Mouse (Mus musculus) gastrocnemius, postnatal 10 days (tissue): ENCODE data around the gene Podn. TPM values are rescaled to one million over a fixed set of nuclear protein-coding genes. Genes with fewer than 3 reads are reported as not detected.

Source experiments
- DNase-seq: peaks from one replicate; pipeline ENCODE4 v3.0.0; 2021; ENCODE audit warnings: mixed read lengths
- total RNA-seq, 2 experiments: library from RNA; stranded (reverse); gene quantifications; 2 replicates each; pipeline ENCODE4 v1.2.3; 2021

The Podn gene
- total RNA-seq, 2 experiments from 2014 or later: 7.6 to 9.7 TPM

GRCm38 (mm10) chr4:107998641-107999332 is 97.5 kb downstream of the Podn start:
- peak; percentile 35 for DNase-seq

GRCm38 (mm10) chr4:107996418-107996986 is 99.7 kb downstream of the Podn start:
- DNase-seq: no peak

DNA sequence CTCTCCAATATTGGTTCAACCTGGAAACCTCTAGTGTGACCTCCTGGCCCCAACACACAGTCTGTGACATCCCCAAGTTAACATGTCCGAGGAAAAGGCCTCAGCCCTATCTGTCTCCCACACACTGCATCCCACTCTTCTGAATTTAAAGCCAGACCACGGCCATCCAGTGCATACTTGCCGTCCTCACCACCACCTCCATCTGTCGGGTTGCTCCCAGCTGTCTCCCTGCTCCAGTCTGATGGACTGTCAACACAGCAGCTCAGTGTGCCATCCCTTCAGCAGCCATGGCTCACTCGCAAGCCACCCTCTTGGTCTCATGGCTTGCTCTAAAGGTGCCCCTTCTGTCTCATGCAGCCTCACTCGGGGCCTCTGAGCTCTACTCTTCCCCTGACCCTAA is 100.5 kb downstream of the Podn start:
- no peak for DNase-seq

DNA sequence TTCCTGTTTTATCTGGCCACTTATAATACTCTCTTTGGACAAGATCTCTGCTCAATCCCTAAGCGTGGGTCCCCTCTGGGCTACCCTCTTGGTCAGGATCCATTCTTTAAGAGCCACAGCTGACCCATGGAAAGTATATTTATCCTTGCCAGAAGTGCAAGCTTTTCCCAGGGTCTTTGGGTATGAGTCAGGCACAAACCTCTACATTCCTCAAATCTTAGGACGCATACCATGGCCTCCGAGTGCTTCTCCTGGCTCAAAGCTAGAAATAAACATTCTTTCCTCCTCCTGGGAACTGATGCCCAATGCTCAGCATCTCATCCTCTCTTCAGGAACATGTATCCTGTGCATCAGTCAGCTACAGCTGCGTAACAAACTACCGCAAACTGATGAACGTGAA is 101.2 kb downstream of the Podn start:
- no peak for DNase-seq

GRCm38 (mm10) chr4:107991879-107992278 is 104.4 kb downstream of the Podn start:
- DNase-seq: no peak

DNA sequence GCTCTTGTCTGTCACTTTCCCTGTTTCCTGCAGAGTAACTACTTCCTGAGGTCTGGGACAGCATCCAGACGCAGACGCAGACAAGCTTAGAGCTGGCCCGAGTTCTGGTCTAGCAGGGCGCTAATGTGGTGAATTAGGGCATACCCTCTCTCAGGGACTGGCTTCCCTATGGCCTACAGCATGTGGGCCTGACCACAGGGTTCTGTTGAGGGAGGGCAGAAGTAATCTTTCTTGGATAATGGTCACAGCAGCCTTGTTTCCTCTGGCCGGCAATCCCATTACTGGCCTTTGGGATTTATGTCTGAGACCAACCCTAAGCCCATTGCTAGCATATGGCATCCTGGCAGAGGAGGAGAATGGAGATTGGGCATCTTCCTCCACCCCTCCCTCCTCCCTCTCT is 105.4 kb downstream of the Podn start:
- DNase-seq: no peak

GRCm38 (mm10) chr4:107988931-107989330 is 107.3 kb downstream of the Podn start:
- DNase-seq: no peak

DNA sequence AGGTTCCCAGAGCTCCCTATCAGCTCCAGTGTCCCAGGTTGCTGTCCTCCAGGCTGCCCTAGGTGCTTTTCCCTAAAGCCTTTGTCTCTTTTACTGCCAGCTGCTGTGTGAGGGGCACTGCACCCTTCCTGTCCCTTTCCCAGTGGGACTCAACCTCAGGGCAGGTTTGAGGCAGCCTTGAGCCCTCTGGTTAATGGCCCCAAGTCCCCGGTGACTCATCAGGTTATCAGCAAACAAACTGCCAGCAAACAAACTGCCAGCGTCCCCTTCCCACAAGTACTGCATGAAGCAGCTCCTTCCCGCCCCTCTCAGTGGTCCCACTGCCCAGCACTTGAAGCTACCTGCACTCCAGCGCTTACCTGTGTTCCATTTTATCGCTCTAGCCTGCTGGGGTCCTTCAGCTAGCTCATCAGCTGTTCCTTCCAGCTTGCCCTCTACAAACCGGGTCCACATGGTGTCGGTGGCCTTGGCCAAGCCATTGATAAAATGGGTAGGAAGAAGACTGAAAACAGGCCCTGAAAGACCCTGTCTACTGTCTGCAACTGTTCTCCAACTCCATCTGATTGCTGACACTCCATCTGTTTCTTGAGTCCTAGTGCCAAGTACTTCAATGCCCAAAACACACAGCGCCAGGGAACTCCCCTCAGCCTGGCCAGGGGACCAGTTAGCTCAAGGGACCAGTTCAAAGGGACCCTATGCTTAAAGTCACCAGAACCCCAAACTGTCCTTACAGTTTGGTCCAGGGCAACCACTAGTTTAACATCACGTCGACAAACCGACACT is 109.7 kb downstream of the Podn start:
- DNase-seq: no peak

GRCm38 (mm10) chr4:107985812-107986211 is 110.4 kb downstream of the Podn start:
- DNase-seq: no peak

- peak; percentile 66 for DNase-seq
Measured at GRCm38 (mm10) chr4:107984282-107984981, 111.8 kb downstream of the Podn start.

- DNase-seq: no peak
Measured at GRCm38 (mm10) chr4:107983717-107984116, 112.5 kb downstream of the Podn start.

GRCm38 (mm10) chr4:107980002-107980600 is 116.1 kb downstream of the Podn start:
- DNase-seq: no peak

GRCm38 (mm10) chr4:107979530-107979929 is 116.7 kb downstream of the Podn start:
- no peak for DNase-seq

DNA sequence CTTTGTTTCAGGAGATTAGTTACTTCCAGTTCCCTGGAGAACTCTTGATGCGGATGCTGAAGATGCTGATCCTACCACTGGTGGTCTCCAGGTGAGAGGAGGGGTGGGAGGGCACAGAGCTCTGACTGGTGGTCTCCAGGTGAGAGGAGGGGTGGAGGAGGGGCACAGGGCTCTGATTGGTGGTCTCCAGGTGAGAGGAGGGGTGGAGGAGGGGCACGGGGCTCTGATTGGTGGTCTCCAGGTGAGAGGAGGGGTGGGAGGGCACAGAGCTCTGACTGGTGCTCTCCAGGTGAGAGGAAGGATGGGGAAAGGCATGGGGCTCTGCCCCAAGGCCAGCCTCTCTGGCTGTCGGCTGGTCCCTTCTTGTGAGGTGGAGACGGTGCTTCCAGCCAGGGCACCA is 118.7 kb downstream of the Podn start:
- DNase-seq: no peak

DNA sequence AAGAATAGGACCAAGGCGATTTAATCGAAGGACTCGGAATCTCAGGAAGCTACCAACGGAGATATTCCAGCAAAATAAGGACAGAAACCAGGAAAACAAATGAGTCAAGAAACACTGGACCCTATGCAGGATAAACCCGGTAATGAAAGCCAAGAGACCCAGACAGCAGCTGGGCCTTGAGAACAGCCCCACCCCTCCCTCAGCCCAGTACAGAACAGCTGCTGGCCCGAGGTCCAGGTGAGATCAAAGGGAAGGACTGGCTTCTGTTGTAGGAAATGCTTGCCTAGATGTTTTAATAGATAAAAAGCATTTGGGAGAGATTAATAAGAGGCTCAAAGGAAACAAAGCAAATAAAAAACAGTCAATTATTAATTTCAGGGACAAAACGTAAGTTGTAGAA is 121.2 kb downstream of the Podn start:
- no peak for DNase-seq

DNA sequence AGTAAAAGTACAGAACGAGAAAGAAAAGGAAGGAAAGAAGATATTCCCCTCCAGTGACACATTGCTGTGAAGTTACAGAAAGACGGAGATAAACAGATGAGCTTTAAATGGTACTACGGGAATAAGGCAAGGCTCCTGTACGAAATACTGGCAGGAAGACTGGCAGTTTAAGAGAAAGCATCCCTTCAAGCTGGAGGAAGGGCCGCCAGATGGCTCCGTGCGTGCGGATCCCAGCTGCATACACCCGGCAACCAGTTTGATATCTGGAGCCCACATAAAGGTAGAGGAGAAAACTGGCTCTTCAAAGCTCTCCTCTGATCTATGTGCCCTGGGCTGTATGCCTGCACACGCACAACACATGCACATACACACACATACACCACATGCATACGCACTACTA is 121.7 kb downstream of the Podn start:
- DNase-seq: no peak

- no peak for DNase-seq
Measured at GRCm38 (mm10) chr4:107971162-107971561, 125.1 kb downstream of the Podn start.

- DNase-seq: no peak
Measured at GRCm38 (mm10) chr4:107969781-107970180, 126.5 kb downstream of the Podn start.

GRCm38 (mm10) chr4:107967966-107968682 is 128.1 kb downstream of the Podn start, which contains the start of gene Slc1a7:
Gene Slc1a7 (plus strand): TSS chr4:107968332.
- DNase-seq: no peak

DNA sequence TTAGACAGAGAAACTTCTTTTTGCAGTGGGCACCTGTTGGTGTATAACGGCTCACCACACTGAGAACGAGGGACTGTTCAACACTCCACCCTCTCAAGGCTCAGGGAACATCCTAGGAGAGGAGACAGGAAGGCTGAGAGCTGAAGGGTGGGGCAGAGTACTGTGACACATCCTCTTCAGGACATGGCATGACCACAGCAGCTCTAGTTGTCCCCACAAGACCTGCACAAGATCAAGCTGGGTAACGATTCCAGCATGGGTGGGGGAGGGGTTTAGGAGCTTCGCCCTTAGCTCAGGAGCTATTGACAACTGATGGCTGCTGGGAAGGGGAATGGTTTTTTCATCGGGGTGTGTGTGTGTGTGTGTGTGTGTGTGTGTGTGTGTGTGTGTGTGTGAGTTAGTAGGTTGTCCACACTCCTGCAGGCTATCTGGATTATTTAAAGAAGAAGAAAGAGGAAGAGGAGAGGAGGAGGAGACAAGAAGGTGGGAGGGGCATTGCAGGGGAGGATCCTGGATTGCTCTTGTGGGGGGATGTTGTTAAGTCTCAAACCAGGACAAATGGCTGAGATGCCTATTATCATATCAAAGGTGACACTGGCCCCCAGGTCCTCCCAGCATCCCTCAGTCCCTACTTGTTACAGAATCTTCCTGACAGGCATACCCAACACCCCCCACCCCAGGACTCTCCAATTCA is 129.7 kb downstream of the Podn start:
- no peak for DNase-seq
